Mouse (Mus musculus): Measurements from ENCODE around the gene Il1rapl2.

Gene Il1rapl2

GRCm38 (mm10) chrX:137570321-137571195 lies at the start of gene Il1rapl2:
Il1rapl2 (plus strand) TSS chrX:137570608.
- no peak for DNase-seq (ENCODE audit: low read depth)

- DNase-seq (ENCODE audit: low read depth) = no peak
Observed at GRCm38 (mm10) chrX:137548348-137548747, 22.1 kb upstream of the Il1rapl2 start.

- DNase-seq (ENCODE audit: low read depth) = no peak
Observed at GRCm38 (mm10) chrX:137569472-137570188, 778 bp upstream of the Il1rapl2 start.

- no peak for DNase-seq (ENCODE audit: low read depth)
Observed at GRCm38 (mm10) chrX:137582656-137583055, 12.2 kb downstream of the Il1rapl2 start.

GRCm38 (mm10) chrX:137620697-137621096 lies 50.3 kb downstream of the Il1rapl2 start:
- no peak for DNase-seq (ENCODE audit: low read depth)

- DNase-seq (ENCODE audit: low read depth) = no peak
Observed at GRCm38 (mm10) chrX:137667011-137667410, 96.6 kb downstream of the Il1rapl2 start.

GRCm38 (mm10) chrX:137687974-137688373 lies 117.6 kb downstream of the Il1rapl2 start:
- no peak for DNase-seq (ENCODE audit: low read depth)

GRCm38 (mm10) chrX:137700006-137700405 lies 129.6 kb downstream of the Il1rapl2 start:
- DNase-seq (ENCODE audit: low read depth) = no peak

GRCm38 (mm10) chrX:137755537-137755936 lies 185.1 kb downstream of the Il1rapl2 start:
- no peak for DNase-seq (ENCODE audit: low read depth)

- no peak for DNase-seq (ENCODE audit: low read depth)
Observed at GRCm38 (mm10) chrX:137805484-137806200, 235.2 kb downstream of the Il1rapl2 start.

- DNase-seq (ENCODE audit: low read depth) = no peak
Observed at GRCm38 (mm10) chrX:137806231-137807114, 236.1 kb downstream of the Il1rapl2 start.

GRCm38 (mm10) chrX:137809526-137809925 lies 239.1 kb downstream of the Il1rapl2 start:
- DNase-seq (ENCODE audit: low read depth) = no peak

- DNase-seq (ENCODE audit: low read depth) = no peak
Observed at GRCm38 (mm10) chrX:137812151-137812550, 241.7 kb downstream of the Il1rapl2 start.

GRCm38 (mm10) chrX:137848936-137849335 lies 278.5 kb downstream of the Il1rapl2 start:
- no peak for DNase-seq (ENCODE audit: low read depth)

GRCm38 (mm10) chrX:137923490-137923889 lies 353.1 kb downstream of the Il1rapl2 start:
- no peak for DNase-seq (ENCODE audit: low read depth)

- no peak for DNase-seq (ENCODE audit: low read depth)
Observed at GRCm38 (mm10) chrX:137926835-137927234, 356.4 kb downstream of the Il1rapl2 start.

- DNase-seq (ENCODE audit: low read depth) = no peak
Observed at GRCm38 (mm10) chrX:137947741-137948140, 377.3 kb downstream of the Il1rapl2 start.

- DNase-seq (ENCODE audit: low read depth) = no peak
Observed at GRCm38 (mm10) chrX:137971306-137971705, 400.9 kb downstream of the Il1rapl2 start.

GRCm38 (mm10) chrX:138043113-138043512 lies 472.7 kb downstream of the Il1rapl2 start:
- no peak for DNase-seq (ENCODE audit: low read depth)

GRCm38 (mm10) chrX:138103954-138104353 lies 533.5 kb downstream of the Il1rapl2 start:
- no peak for DNase-seq (ENCODE audit: low read depth)

GRCm38 (mm10) chrX:138104668-138105067 lies 534.3 kb downstream of the Il1rapl2 start:
- no peak for DNase-seq (ENCODE audit: low read depth)
